Mouse (Mus musculus) lung, postnatal 0 days (tissue): ENCODE measurements around the gene Aaas. TPM values are rescaled to one million over a fixed set of nuclear protein-coding genes. Genes with fewer than 3 reads are reported as not detected.
A peak's percentile ranks its signal among the peaks of the same experiment; 100 is the strongest.

ENCODE experiments used
- ATAC-seq: fragments of 200-750 bp; cut with Nextera tagmentation; 2 replicates; pipeline ENCODE4 v1.8.0; 2017; ENCODE audit warnings: moderate library complexity
- DNase-seq: peaks from one replicate; pipeline ENCODE4 v3.0.0-alpha.2; 2016; ENCODE audit warnings: low spot score
- H3K27ac ChIP-seq: fragments of 300-500 bp; sonication (generic); 2 replicates; pipeline ENCODE4 v1.5.1; 2014; ENCODE audit warnings: antibody characterized with exemption, mild to moderate bottlenecking, low read length, mixed read lengths
- H3K27me3 ChIP-seq: fragments of 300-500 bp; sonication (generic); replicated peaks from 2 replicates; pipeline ENCODE4 v1.6.1; 2014; ENCODE audit warnings: low read length, mixed read lengths; ENCODE audit not compliant: insufficient read depth
- H3K36me3 ChIP-seq: fragments of 300-500 bp; sonication (generic); 2 replicates; pipeline ENCODE4 v1.6.1; 2014; ENCODE audit warnings: low read length, mixed read lengths; ENCODE audit not compliant: insufficient read depth
- H3K4me1 ChIP-seq: fragments of 300-500 bp; sonication (generic); 2 replicates; pipeline ENCODE4 v1.6.1; 2014; ENCODE audit warnings: antibody characterized with exemption, low read depth, low read length, mixed read lengths; ENCODE audit not compliant: insufficient read depth
- H3K4me2 ChIP-seq: fragments of 300-500 bp; sonication (generic); replicated peaks from 2 replicates; pipeline ENCODE4 v1.6.1; 2014; ENCODE audit warnings: low read depth, mild to moderate bottlenecking, low read length, moderate library complexity, mixed read lengths
- H3K4me3 ChIP-seq: fragments of 300-500 bp; sonication (generic); 2 replicates; pipeline ENCODE4 v1.5.1; 2014; ENCODE audit warnings: low read depth, low read length
- H3K9ac ChIP-seq: fragments of 300-500 bp; sonication (generic); replicated peaks from 2 replicates; pipeline ENCODE4 v1.6.1; 2014; ENCODE audit warnings: low read depth, mild to moderate bottlenecking
- H3K9me3 ChIP-seq: fragments of 300-500 bp; sonication (generic); 2 replicates; pipeline ENCODE4 v1.6.1; 2016; ENCODE audit warnings: low read length, mixed read lengths
- CTCF ChIP-seq: IDR thresholded peaks from 2 replicates; pipeline ENCODE4 v1.5.1; 2016; ENCODE audit warnings: antibody characterized with exemption, mild to moderate bottlenecking
- EP300 ChIP-seq: IDR thresholded peaks from 2 replicates; pipeline ENCODE4 v1.6.1; 2016; ENCODE audit warnings: antibody characterized with exemption, mild to moderate bottlenecking, control low read depth
- WGBS: fragments of 180-500 bp; shearing (Covaris S2); extraction: QIAGEN DNeasy Blood & Tissue Kit; methylation state at CpG from one replicate; pipeline ENCODE4 v1.1.7; 2014; 5-methylcytosine and 5-hydroxymethylcytosine counted together
- polyA plus RNA-seq: library from polyadenylated mRNA; unstranded; fragments of >200 nt; fragmentation: Nextera tagmentation; extraction: Ambion mirVana; gene quantifications from 2 replicates; pipeline ENCODE4 v1.2.1, GENCODE M21; 2015

Gene Aaas
- polyA plus RNA-seq, 1 experiment from 2014 or later = 16.2 TPM

- ATAC-seq (peak; percentile 97), DNase-seq (peak; percentile 93)
- Histone ChIP-seq H3K9me3 (no peaks in the 10 kb centered on the region), H3K27me3 (no peaks in the 10 kb centered on the region), H3K9ac (no peak overlapping the region), H3K4me2 (no peak overlapping the region), H3K27ac (no peak overlapping the region), H3K36me3 (no peaks in the 10 kb centered on the region), H3K4me1 (no peaks in the 10 kb centered on the region; the same call in 1 of the 2 replicates), H3K4me3 (no peak overlapping the region)
- peak; percentile 39; the same call in 1 of the 2 replicates for TF ChIP-seq EP300
- TF ChIP-seq CTCF = no peak
- WGBS = 46% methylated on average over 6 of the region's 6 CpGs
Measured at GRCm38 (mm10) chr15:102302542-102302941, 48.0 kb downstream of the Aaas start.

- TF ChIP-seq EP300 = no peak
- no peak for TF ChIP-seq CTCF
- peak overlapping the region; percentile 48 for H3K4me3 ChIP-seq
- no peaks in the 10 kb centered on the region for H3K4me1 ChIP-seq
- peak overlapping the region; percentile 75 for H3K4me2 ChIP-seq
- no peaks in the 10 kb centered on the region for H3K9me3 ChIP-seq
- no peaks in the 10 kb centered on the region for H3K36me3 ChIP-seq
- DNase-seq (no peak), ATAC-seq (no peak)
- no peak overlapping the region for H3K27ac ChIP-seq
- no peaks in the 10 kb centered on the region for H3K27me3 ChIP-seq
- H3K9ac ChIP-seq = no peak overlapping the region
- 4% methylated on average over 23 of the region's 24 CpGs for WGBS
Measured at GRCm38 (mm10) chr15:102296368-102297006, 54.1 kb downstream of the Aaas start.

- no peak for TF ChIP-seq EP300
- no peak for TF ChIP-seq CTCF
- DNase-seq (peak; percentile 97), ATAC-seq (peak; percentile 100)
- no peak within 1 kb of the TSS for H3K9ac ChIP-seq
- H3K9me3 ChIP-seq = no peaks in the 10 kb centered on the region
- no peak within 1 kb of the TSS for H3K27ac ChIP-seq
- 7% methylated on average over 25 of the region's 25 CpGs for WGBS
- peak within 1 kb of the TSS; percentile 75 for H3K4me2 ChIP-seq
- H3K4me3 ChIP-seq = peak within 1 kb of the TSS; percentile 48
- no peaks in the 10 kb centered on the region for H3K36me3 ChIP-seq
- H3K27me3 ChIP-seq = no peaks in the 10 kb centered on the region
- no peaks in the 10 kb centered on the region for H3K4me1 ChIP-seq
Measured at GRCm38 (mm10) chr15:102295633-102296367, 54.8 kb downstream of the Aaas start, which contains the start of gene Espl1. TSS of gene Espl1 (plus strand) at chr15:102296266.

Other genes starting within 250 kb of the Aaas start
- 20.4 and 22.2 TPM in 2 replicates for gene Spryd3, start 214.5 kb downstream of the Aaas start, polyA plus RNA-seq
- 109 and 123 TPM in 2 replicates for gene Igfbp6, start 206.4 kb downstream of the Aaas start, polyA plus RNA-seq
- 0.08 and 0.16 TPM in 2 replicates for gene Soat2, start 200.2 kb downstream of the Aaas start, polyA plus RNA-seq
- 31.9 and 33.9 TPM in 2 replicates for gene Zfp740, start 147.5 kb downstream of the Aaas start, polyA plus RNA-seq
- 71.0 and 76.9 TPM in 2 replicates for gene Csad, start 146.0 kb downstream of the Aaas start, polyA plus RNA-seq
- 3.6 and 4.3 TPM in 2 replicates for gene Itgb7, start 118.8 kb downstream of the Aaas start, polyA plus RNA-seq
- 35.8 and 40.2 TPM in 2 replicates for gene Rarg, start 93.3 kb downstream of the Aaas start, polyA plus RNA-seq
- 0.13 and 0.36 TPM in 2 replicates for gene Gm9918, start 80.2 kb downstream of the Aaas start, polyA plus RNA-seq
- gene Mfsd5, start 71.3 kb downstream of the Aaas start, polyA plus RNA-seq = 70.4 and 72.7 TPM in 2 replicates
- gene Espl1, start 54.5 kb downstream of the Aaas start, polyA plus RNA-seq = 0.99 and 1.4 TPM in 2 replicates
- gene Pfdn5, start 24.7 kb downstream of the Aaas start, polyA plus RNA-seq = 457 and 467 TPM in 2 replicates
- gene Myg1, start 19.1 kb downstream of the Aaas start, polyA plus RNA-seq = 46.1 and 48.3 TPM in 2 replicates
- gene Sp7, start 16.4 kb upstream of the Aaas start, polyA plus RNA-seq = not detected in 2 replicates
- gene Sp1, start 55.4 kb upstream of the Aaas start, polyA plus RNA-seq = 7.3 and 8.6 TPM in 2 replicates
- 8.3 and 11.0 TPM in 2 replicates for gene Amhr2, start 94.6 kb upstream of the Aaas start, polyA plus RNA-seq
- gene Prr13, start 108.3 kb upstream of the Aaas start, polyA plus RNA-seq = 110 and 128 TPM in 2 replicates
- gene Pcbp2, start 119.8 kb upstream of the Aaas start, polyA plus RNA-seq = 154 and 157 TPM in 2 replicates
- gene Gm10337, start 153.0 kb upstream of the Aaas start, polyA plus RNA-seq = 2.0 TPM in 1 of 2 replicates, not detected in the other
- 4.2 and 4.9 TPM in 2 replicates for gene Map3k12, start 166.3 kb upstream of the Aaas start, polyA plus RNA-seq
- gene Tarbp2, start 167.4 kb upstream of the Aaas start, polyA plus RNA-seq = 35.2 and 42.8 TPM in 2 replicates
- 3.7 and 4.2 TPM in 2 replicates for gene Npff, start 174.2 kb upstream of the Aaas start, polyA plus RNA-seq